Mouse (Mus musculus): Measurements from ENCODE around the gene Trp53bp2. TPM values are rescaled to one million over a fixed set of nuclear protein-coding genes. Genes with fewer than 3 reads are reported as not detected.

Trp53bp2 gene
- polyA plus RNA-seq, 1 experiment from 2014 or later = 26.2 TPM

GRCm38 (mm10) chr1:182503206-182503900, 94.4 kb downstream of the Trp53bp2 start:
- Histone ChIP-seq H3K4me2 (replicated peaks; ENCODE audit: low read depth, low read length) (no peak overlapping the region), H3K27me3 (ENCODE audit: insufficient read depth, low read length) (no peaks in the 10 kb centered on the region), H3K4me1 (ENCODE audit: insufficient read depth, low read length) (peaks cover 26% of the 10 kb centered on the region), H3K4me3 (ENCODE audit: low read length) (no peak overlapping the region), H3K27ac (ENCODE audit: low read length) (no peak overlapping the region), H3K36me3 (ENCODE audit: insufficient read depth, low read length) (0 out of 2 replicates have a peak, but pooled peaks cover 15% of the 10 kb centered on the region), H3K9me3 (ENCODE audit: low read length) (no peaks in the 10 kb centered on the region), H3K9ac (replicated peaks; ENCODE audit: low read length) (no peak overlapping the region)
- no peak for ATAC-seq (ENCODE audit: low FRiP score, low TSS enrichment)
- WGBS = 83% methylated on average over 13 of the region's 13 CpGs

- no peaks in the 10 kb centered on the region for H3K9me3 ChIP-seq (ENCODE audit: low read length)
- no peak overlapping the region for H3K9ac ChIP-seq (replicated peaks; ENCODE audit: low read length)
- H3K27ac ChIP-seq (ENCODE audit: low read length) = peak overlapping the region; percentile 56; the same call in 1 of the 2 replicates
- 16% methylated on average over 4 of the region's 4 CpGs for WGBS
- H3K27me3 ChIP-seq (ENCODE audit: insufficient read depth, low read length) = no peaks in the 10 kb centered on the region
- H3K4me1 ChIP-seq (ENCODE audit: insufficient read depth, low read length) = peaks cover 26% of the 10 kb centered on the region
- ATAC-seq (ENCODE audit: low FRiP score, low TSS enrichment) = peak; percentile 46; the same call in 1 of the 2 replicates
- no peak overlapping the region for H3K4me2 ChIP-seq (replicated peaks; ENCODE audit: low read depth, low read length)
- H3K4me3 ChIP-seq (ENCODE audit: low read length) = no peak overlapping the region
- peaks cover 18% of the 10 kb centered on the region; the same call in 1 of the 2 replicates for H3K36me3 ChIP-seq (ENCODE audit: insufficient read depth, low read length)
Observed at GRCm38 (mm10) chr1:182504223-182504622, 95.3 kb downstream of the Trp53bp2 start.

- WGBS = 88% methylated on average over 3 of the region's 3 CpGs
Observed at GRCm38 (mm10) chr1:182505291-182505690, 96.3 kb downstream of the Trp53bp2 start.

GRCm38 (mm10) chr1:182506229-182506986, 97.4 kb downstream of the Trp53bp2 start:
- Histone ChIP-seq H3K4me1 (ENCODE audit: insufficient read depth, low read length) (peaks cover 21% of the 10 kb centered on the region), H3K4me3 (ENCODE audit: low read length) (no peak overlapping the region), H3K9me3 (ENCODE audit: low read length) (no peaks in the 10 kb centered on the region), H3K27ac (ENCODE audit: low read length) (peak overlapping the region; percentile 86), H3K27me3 (ENCODE audit: insufficient read depth, low read length) (no peaks in the 10 kb centered on the region), H3K9ac (replicated peaks; ENCODE audit: low read length) (no peak overlapping the region), H3K4me2 (replicated peaks; ENCODE audit: low read depth, low read length) (no peak overlapping the region), H3K36me3 (ENCODE audit: insufficient read depth, low read length) (peaks cover 29% of the 10 kb centered on the region)
- peak; percentile 55; the same call in 1 of the 2 replicates for ATAC-seq (ENCODE audit: low FRiP score, low TSS enrichment)
- WGBS = 53% methylated on average over 7 of the region's 7 CpGs

More at GRCm38 (mm10) chr1:182505291-182505690, 96.3 kb downstream of the Trp53bp2 start:
- Histone ChIP-seq H3K4me1 (ENCODE audit: insufficient read depth, low read length) (peaks cover 21% of the 10 kb centered on the region), H3K27ac (ENCODE audit: low read length) (no peak overlapping the region), H3K27me3 (ENCODE audit: insufficient read depth, low read length) (no peaks in the 10 kb centered on the region), H3K36me3 (ENCODE audit: insufficient read depth, low read length) (peaks cover 23% of the 10 kb centered on the region), H3K4me2 (replicated peaks; ENCODE audit: low read depth, low read length) (no peak overlapping the region), H3K4me3 (ENCODE audit: low read length) (no peak overlapping the region), H3K9ac (replicated peaks; ENCODE audit: low read length) (no peak overlapping the region), H3K9me3 (ENCODE audit: low read length) (no peaks in the 10 kb centered on the region)
- no peak for ATAC-seq (ENCODE audit: low FRiP score, low TSS enrichment)

GRCm38 (mm10) chr1:182509110-182509797, 100.3 kb downstream of the Trp53bp2 start:
- Histone ChIP-seq H3K9ac (replicated peaks; ENCODE audit: low read length) (no peak overlapping the region), H3K4me1 (ENCODE audit: insufficient read depth, low read length) (peaks cover 11% of the 10 kb centered on the region), H3K36me3 (ENCODE audit: insufficient read depth, low read length) (peaks cover 37% of the 10 kb centered on the region), H3K27ac (ENCODE audit: low read length) (no peak overlapping the region), H3K4me2 (replicated peaks; ENCODE audit: low read depth, low read length) (no peak overlapping the region), H3K27me3 (ENCODE audit: insufficient read depth, low read length) (no peaks in the 10 kb centered on the region), H3K9me3 (ENCODE audit: low read length) (no peaks in the 10 kb centered on the region), H3K4me3 (ENCODE audit: low read length) (no peak overlapping the region)
- 75% methylated on average over 10 of the region's 10 CpGs for WGBS
- no peak for ATAC-seq (ENCODE audit: low FRiP score, low TSS enrichment)

- H3K4me2 ChIP-seq (replicated peaks; ENCODE audit: low read depth, low read length) = no peak overlapping the region
- H3K9ac ChIP-seq (replicated peaks; ENCODE audit: low read length) = no peak overlapping the region
- 76% methylated on average over 2 of the region's 2 CpGs for WGBS
- no peak overlapping the region for H3K4me3 ChIP-seq (ENCODE audit: low read length)
- H3K36me3 ChIP-seq (ENCODE audit: insufficient read depth, low read length) = peaks cover 29% of the 10 kb centered on the region
- H3K9me3 ChIP-seq (ENCODE audit: low read length) = no peaks in the 10 kb centered on the region
- H3K27ac ChIP-seq (ENCODE audit: low read length) = no peak overlapping the region; the same call in 1 of the 2 replicates
- peaks cover 14% of the 10 kb centered on the region for H3K4me1 ChIP-seq (ENCODE audit: insufficient read depth, low read length)
- H3K27me3 ChIP-seq (ENCODE audit: insufficient read depth, low read length) = no peaks in the 10 kb centered on the region
- ATAC-seq (ENCODE audit: low FRiP score, low TSS enrichment) = no peak
Observed at GRCm38 (mm10) chr1:182511073-182511472, 102.1 kb downstream of the Trp53bp2 start.

GRCm38 (mm10) chr1:182511778-182512177, 102.8 kb downstream of the Trp53bp2 start:
- Histone ChIP-seq H3K4me3 (ENCODE audit: low read length) (no peak overlapping the region), H3K27me3 (ENCODE audit: insufficient read depth, low read length) (no peaks in the 10 kb centered on the region), H3K27ac (ENCODE audit: low read length) (no peak overlapping the region; the same call in 1 of the 2 replicates), H3K36me3 (ENCODE audit: insufficient read depth, low read length) (peaks cover 29% of the 10 kb centered on the region), H3K9ac (replicated peaks; ENCODE audit: low read length) (no peak overlapping the region), H3K9me3 (ENCODE audit: low read length) (no peaks in the 10 kb centered on the region), H3K4me2 (replicated peaks; ENCODE audit: low read depth, low read length) (no peak overlapping the region), H3K4me1 (ENCODE audit: insufficient read depth, low read length) (peaks cover 13% of the 10 kb centered on the region)
- 83% methylated on average over 8 of the region's 8 CpGs for WGBS
- no peak for ATAC-seq (ENCODE audit: low FRiP score, low TSS enrichment)

Other genes starting within 250 kb of the Trp53bp2 start
- gene Vmn1r1, start 244.7 kb upstream of the Trp53bp2 start, polyA plus RNA-seq (2015; fragmentation: Nextera tagmentation; extraction: Ambion mirVana) = not detected in 2 replicates
- gene Degs1, start 126.4 kb upstream of the Trp53bp2 start, polyA plus RNA-seq (2015; fragmentation: Nextera tagmentation; extraction: Ambion mirVana) = 131 and 134 TPM in 2 replicates
- gene Fbxo28, start 67.5 kb upstream of the Trp53bp2 start, polyA plus RNA-seq (2015; fragmentation: Nextera tagmentation; extraction: Ambion mirVana) = 18.0 and 18.3 TPM in 2 replicates
- gene Capn2, start 108.4 kb downstream of the Trp53bp2 start, polyA plus RNA-seq (2015; fragmentation: Nextera tagmentation; extraction: Ambion mirVana) = 136 and 142 TPM in 2 replicates
- gene Capn8, start 155.8 kb downstream of the Trp53bp2 start, polyA plus RNA-seq (2015; fragmentation: Nextera tagmentation; extraction: Ambion mirVana) = not detected in 2 replicates

All from kidney, embryonic 16.5 days (tissue).